Mouse (Mus musculus): ENCODE measurements around the gene Klf11.
"Not testable (repeated sequence)": the region's sequence is repeated elsewhere in the genome, so short reads cannot be mapped to it uniquely, and the experiment has no call there.

Gene Klf11

GRCm38 (mm10) chr12:24654065-24654862 is 3.2 kb downstream of the Klf11 start:
- no peak for DNase-seq

GRCm38 (mm10) chr12:24656436-24656835 is 5.4 kb downstream of the Klf11 start:
- DNase-seq, result no peak

- DNase-seq, result no peak
Observed at GRCm38 (mm10) chr12:24658998-24659397, 7.9 kb downstream of the Klf11 start.

- no peak for DNase-seq
Observed at GRCm38 (mm10) chr12:24659923-24660322, 8.8 kb downstream of the Klf11 start.

GRCm38 (mm10) chr12:24661100-24661499 is 10.0 kb downstream of the Klf11 start:
- no peak for DNase-seq

- DNase-seq, result no peak
Observed at GRCm38 (mm10) chr12:24662131-24662530, 11.1 kb downstream of the Klf11 start.

GRCm38 (mm10) chr12:24680096-24680491 is 29.0 kb downstream of the Klf11 start:
- no peak for DNase-seq

- DNase-seq, result peak in 1 of 2 experiments; percentile 14
Observed at GRCm38 (mm10) chr12:24680492-24681285, 29.6 kb downstream of the Klf11 start.

- DNase-seq, result no peak
Observed at GRCm38 (mm10) chr12:24681286-24682023, 30.4 kb downstream of the Klf11 start, which contains the start of gene Cys1. Cys1 (minus strand) TSS chr12:24681813.

GRCm38 (mm10) chr12:24682563-24682962 is 31.5 kb downstream of the Klf11 start:
- no peak for DNase-seq

- DNase-seq, result no peak
Observed at GRCm38 (mm10) chr12:24683461-24683860, 32.4 kb downstream of the Klf11 start.

GRCm38 (mm10) chr12:24686038-24686695 is 35.1 kb downstream of the Klf11 start:
- DNase-seq, result no peak

GRCm38 (mm10) chr12:24686696-24687346 is 35.7 kb downstream of the Klf11 start:
- no peak for DNase-seq

GRCm38 (mm10) chr12:24690351-24690750 is 39.3 kb downstream of the Klf11 start:
- no peak for DNase-seq

- DNase-seq, result peak; percentile 78 to 81
Observed at GRCm38 (mm10) chr12:24696500-24697483, 45.7 kb downstream of the Klf11 start.

- no peak for DNase-seq
Observed at GRCm38 (mm10) chr12:24697484-24698204, 46.6 kb downstream of the Klf11 start.

GRCm38 (mm10) chr12:24698514-24698913 is 47.4 kb downstream of the Klf11 start:
- no peak for DNase-seq

GRCm38 (mm10) chr12:24699578-24699977 is 48.5 kb downstream of the Klf11 start:
- DNase-seq, result no peak

- DNase-seq, result not testable (repeated sequence)
Observed at GRCm38 (mm10) chr12:24701621-24702020, 50.5 kb downstream of the Klf11 start.

GRCm38 (mm10) chr12:24703013-24703412 is 51.9 kb downstream of the Klf11 start:
- DNase-seq, result no peak
